Mouse (Mus musculus) adipocyte (in vitro differentiated cells): ENCODE measurements around the gene Enpp3.
A peak's percentile ranks its signal among the peaks of the same experiment; 100 is the strongest.

ENCODE experiments used
- DNase-seq: peaks from one replicate; pipeline ENCODE4 v3.0.0-alpha.2; 2016; ENCODE audit warnings: low spot score

Gene Enpp3

GRCm38 (mm10) chr10:24763257-24763656 lies 79.4 kb downstream of the Enpp3 start:
- DNase-seq, result no peak

GRCm38 (mm10) chr10:24758326-24758915 lies 84.2 kb downstream of the Enpp3 start:
- no peak for DNase-seq

GRCm38 (mm10) chr10:24754874-24755540 lies 87.6 kb downstream of the Enpp3 start:
- no peak for DNase-seq

GRCm38 (mm10) chr10:24754251-24754835 lies 88.3 kb downstream of the Enpp3 start:
- no peak for DNase-seq

- no peak for DNase-seq
Observed at GRCm38 (mm10) chr10:24753536-24754250, 88.9 kb downstream of the Enpp3 start.

- no peak for DNase-seq
Observed at GRCm38 (mm10) chr10:24742950-24743487, 99.6 kb downstream of the Enpp3 start.

- DNase-seq, result no peak
Observed at GRCm38 (mm10) chr10:24741229-24742198, 101.1 kb downstream of the Enpp3 start.

GRCm38 (mm10) chr10:24739171-24739570 lies 103.5 kb downstream of the Enpp3 start:
- DNase-seq, result no peak

GRCm38 (mm10) chr10:24738456-24738855 lies 104.2 kb downstream of the Enpp3 start:
- peak; percentile 56 for DNase-seq

GRCm38 (mm10) chr10:24735027-24735777 lies 107.4 kb downstream of the Enpp3 start:
- no peak for DNase-seq

- no peak for DNase-seq
Observed at GRCm38 (mm10) chr10:24727478-24727877, 115.1 kb downstream of the Enpp3 start.

GRCm38 (mm10) chr10:24725197-24725596 lies 117.4 kb downstream of the Enpp3 start:
- peak; percentile 11 for DNase-seq
